Mouse (Mus musculus): ENCODE measurements around the gene Serpinb9f.
"Not testable (repeated sequence)": the region's sequence is repeated elsewhere in the genome, so short reads cannot be mapped to it uniquely, and the experiment has no call there.

The Serpinb9f gene

GRCm38 (mm10) chr13:33323777-33324176 lies at the start of gene Serpinb9f:
Gene Serpinb9f, plus strand, starts transcription at chr13:33324077.
- DNase-seq (ENCODE audit: low spot score in 2 of 2) = not testable (repeated sequence)

- DNase-seq (ENCODE audit: low spot score in 2 of 2) = not testable (repeated sequence)
Measured at GRCm38 (mm10) chr13:33308631-33309030, 15.2 kb upstream of the Serpinb9f start.

DNA sequence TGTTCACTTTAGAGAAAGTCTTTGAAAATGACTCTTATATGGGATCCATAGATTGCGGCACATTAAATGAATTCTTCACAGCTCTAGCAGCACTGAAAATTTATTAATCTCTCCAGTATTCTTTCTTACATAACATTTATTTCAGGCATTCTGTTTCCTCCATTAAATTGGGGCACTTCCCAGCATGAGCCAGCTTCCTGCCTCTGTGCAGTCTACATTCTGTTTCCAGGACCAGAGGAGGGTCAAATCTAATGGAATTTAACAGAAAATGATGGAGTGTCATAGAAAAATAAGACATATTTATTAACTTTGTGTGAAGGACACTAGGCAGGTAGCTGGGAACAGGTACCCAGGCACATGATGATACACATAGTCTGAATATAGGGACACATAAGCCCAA lies 32.8 kb downstream of the Serpinb9f start:
- not testable (repeated sequence) for DNase-seq (ENCODE audit: low spot score in 2 of 2)

Measured in urinary bladder, postnatal 4 days (tissue).